Mouse (Mus musculus): ENCODE data around the gene Chd5. TPM values are rescaled to one million over a fixed set of nuclear protein-coding genes. Genes with fewer than 3 reads are reported as not detected.

Chd5 gene
- polyA plus RNA-seq, 1 experiment, result 25.9 TPM

- H3K4me1 ChIP-seq (ENCODE audit: control insufficient read depth, insufficient read depth, low read length), result 0 out of 2 replicates have a peak, but pooled peaks cover 4% of the 10 kb centered on the region
- no peak for TF ChIP-seq POLR2A (IDR thresholded peaks at IDR 0.05; ENCODE audit: borderline replicate concordance, insufficient read depth, low read length)
- no peak for TF ChIP-seq CTCF (IDR thresholded peaks at IDR 0.05; ENCODE audit: borderline replicate concordance, insufficient read depth, low read depth, low read length)
- DNase-seq, result no peak
- no peak overlapping the region for H3K4me3 ChIP-seq (replicated peaks; ENCODE audit: insufficient read depth, low read depth, low read length)
- no peak overlapping the region for H3K27ac ChIP-seq (ENCODE audit: insufficient read depth, low read length)
- H3K27me3 ChIP-seq (ENCODE audit: control insufficient read depth, insufficient read depth, low read length), result no peaks in the 10 kb centered on the region
- WGBS, result 54% methylated on average over 8 of the region's 8 CpGs
Measured at GRCm38 (mm10) chr4:152350722-152351421, 12.4 kb downstream of the Chd5 start.

- TF ChIP-seq POLR2A (IDR thresholded peaks at IDR 0.05; ENCODE audit: borderline replicate concordance, insufficient read depth, low read length) (no peak), CTCF (IDR thresholded peaks at IDR 0.05; ENCODE audit: borderline replicate concordance, insufficient read depth, low read depth, low read length) (no peak)
- 25% methylated on average over 14 of the region's 14 CpGs for WGBS
- DNase-seq, result no peak
Measured at GRCm38 (mm10) chr4:152351422-152352305, 13.2 kb downstream of the Chd5 start.

GRCm38 (mm10) chr4:152353886-152354637 lies 15.6 kb downstream of the Chd5 start:
- DNase-seq, result no peak

More at GRCm38 (mm10) chr4:152351422-152352305, 13.2 kb downstream of the Chd5 start:
- Histone ChIP-seq H3K27me3 (ENCODE audit: control insufficient read depth, insufficient read depth, low read length) (no peaks in the 10 kb centered on the region), H3K4me1 (ENCODE audit: control insufficient read depth, insufficient read depth, low read length) (0 out of 2 replicates have a peak, but pooled peaks cover 4% of the 10 kb centered on the region), H3K27ac (ENCODE audit: insufficient read depth, low read length) (no peak overlapping the region), H3K4me3 (replicated peaks; ENCODE audit: insufficient read depth, low read depth, low read length) (no peak overlapping the region)

GRCm38 (mm10) chr4:152355672-152356071 lies 17.2 kb downstream of the Chd5 start:
- 86% methylated on average over 7 of the region's 7 CpGs for WGBS
- no peak for DNase-seq
- no peak overlapping the region for H3K27ac ChIP-seq (ENCODE audit: insufficient read depth, low read length)
- no peaks in the 10 kb centered on the region for H3K4me1 ChIP-seq (ENCODE audit: control insufficient read depth, insufficient read depth, low read length)
- TF ChIP-seq CTCF (IDR thresholded peaks at IDR 0.05; ENCODE audit: borderline replicate concordance, insufficient read depth, low read depth, low read length), result no peak
- no peak for TF ChIP-seq POLR2A (IDR thresholded peaks at IDR 0.05; ENCODE audit: borderline replicate concordance, insufficient read depth, low read length)
- H3K4me3 ChIP-seq (replicated peaks; ENCODE audit: insufficient read depth, low read depth, low read length), result no peak overlapping the region
- no peaks in the 10 kb centered on the region for H3K27me3 ChIP-seq (ENCODE audit: control insufficient read depth, insufficient read depth, low read length)

More at GRCm38 (mm10) chr4:152353886-152354637, 15.6 kb downstream of the Chd5 start:
- TF ChIP-seq POLR2A (IDR thresholded peaks at IDR 0.05; ENCODE audit: borderline replicate concordance, insufficient read depth, low read length), result no peak
- no peak for TF ChIP-seq CTCF (IDR thresholded peaks at IDR 0.05; ENCODE audit: borderline replicate concordance, insufficient read depth, low read depth, low read length)
- no peak overlapping the region for H3K27ac ChIP-seq (ENCODE audit: insufficient read depth, low read length)
- 0 out of 2 replicates have a peak, but pooled peaks cover 4% of the 10 kb centered on the region for H3K4me1 ChIP-seq (ENCODE audit: control insufficient read depth, insufficient read depth, low read length)
- H3K27me3 ChIP-seq (ENCODE audit: control insufficient read depth, insufficient read depth, low read length), result no peaks in the 10 kb centered on the region
- 60% methylated on average over 14 of the region's 14 CpGs for WGBS
- H3K4me3 ChIP-seq (replicated peaks; ENCODE audit: insufficient read depth, low read depth, low read length), result no peak overlapping the region

- Histone ChIP-seq H3K4me1 (ENCODE audit: control insufficient read depth, insufficient read depth, low read length) (no peaks in the 10 kb centered on the region), H3K4me3 (replicated peaks; ENCODE audit: insufficient read depth, low read depth, low read length) (no peak overlapping the region), H3K27ac (ENCODE audit: insufficient read depth, low read length) (no peak overlapping the region), H3K27me3 (ENCODE audit: control insufficient read depth, insufficient read depth, low read length) (no peaks in the 10 kb centered on the region)
- TF ChIP-seq CTCF (IDR thresholded peaks at IDR 0.05; ENCODE audit: borderline replicate concordance, insufficient read depth, low read depth, low read length) (no peak), POLR2A (IDR thresholded peaks at IDR 0.05; ENCODE audit: borderline replicate concordance, insufficient read depth, low read length) (no peak)
- no peak for DNase-seq
- 21% methylated on average over 11 of the region's 11 CpGs for WGBS
Measured at GRCm38 (mm10) chr4:152359700-152360099, 21.2 kb downstream of the Chd5 start.

GRCm38 (mm10) chr4:152360855-152361254 lies 22.4 kb downstream of the Chd5 start:
- TF ChIP-seq CTCF (IDR thresholded peaks at IDR 0.05; ENCODE audit: borderline replicate concordance, insufficient read depth, low read depth, low read length) (no peak), POLR2A (IDR thresholded peaks at IDR 0.05; ENCODE audit: borderline replicate concordance, insufficient read depth, low read length) (no peak)

GRCm38 (mm10) chr4:152362180-152362579 lies 23.7 kb downstream of the Chd5 start:
- TF ChIP-seq POLR2A (IDR thresholded peaks at IDR 0.05; ENCODE audit: borderline replicate concordance, insufficient read depth, low read length) (no peak), CTCF (IDR thresholded peaks at IDR 0.05; ENCODE audit: borderline replicate concordance, insufficient read depth, low read depth, low read length) (no peak)
- Histone ChIP-seq H3K27ac (ENCODE audit: insufficient read depth, low read length) (no peak overlapping the region), H3K4me3 (replicated peaks; ENCODE audit: insufficient read depth, low read depth, low read length) (no peak overlapping the region), H3K27me3 (ENCODE audit: control insufficient read depth, insufficient read depth, low read length) (no peaks in the 10 kb centered on the region), H3K4me1 (ENCODE audit: control insufficient read depth, insufficient read depth, low read length) (no peaks in the 10 kb centered on the region)
- 85% methylated on average over 9 of the region's 9 CpGs for WGBS
- DNase-seq, result no peak

More at GRCm38 (mm10) chr4:152360855-152361254, 22.4 kb downstream of the Chd5 start:
- 13% methylated on average over 24 of the region's 24 CpGs for WGBS
- H3K27ac ChIP-seq (ENCODE audit: insufficient read depth, low read length), result no peak overlapping the region
- DNase-seq, result no peak
- no peak overlapping the region for H3K4me3 ChIP-seq (replicated peaks; ENCODE audit: insufficient read depth, low read depth, low read length)
- H3K4me1 ChIP-seq (ENCODE audit: control insufficient read depth, insufficient read depth, low read length), result no peaks in the 10 kb centered on the region
- no peaks in the 10 kb centered on the region for H3K27me3 ChIP-seq (ENCODE audit: control insufficient read depth, insufficient read depth, low read length)
